Mouse (Mus musculus): ENCODE data around the gene Nme2. TPM values are rescaled to one million over a fixed set of nuclear protein-coding genes. Genes with fewer than 3 reads are reported as not detected.

The Nme2 gene
- 150 TPM for polyA plus RNA-seq (2017; shearing (Covaris generic))

GRCm38 (mm10) chr11:93956159-93956558 lies at the start of gene Nme2:
Gene Nme2 (minus strand): TSS chr11:93956259.

DNA sequence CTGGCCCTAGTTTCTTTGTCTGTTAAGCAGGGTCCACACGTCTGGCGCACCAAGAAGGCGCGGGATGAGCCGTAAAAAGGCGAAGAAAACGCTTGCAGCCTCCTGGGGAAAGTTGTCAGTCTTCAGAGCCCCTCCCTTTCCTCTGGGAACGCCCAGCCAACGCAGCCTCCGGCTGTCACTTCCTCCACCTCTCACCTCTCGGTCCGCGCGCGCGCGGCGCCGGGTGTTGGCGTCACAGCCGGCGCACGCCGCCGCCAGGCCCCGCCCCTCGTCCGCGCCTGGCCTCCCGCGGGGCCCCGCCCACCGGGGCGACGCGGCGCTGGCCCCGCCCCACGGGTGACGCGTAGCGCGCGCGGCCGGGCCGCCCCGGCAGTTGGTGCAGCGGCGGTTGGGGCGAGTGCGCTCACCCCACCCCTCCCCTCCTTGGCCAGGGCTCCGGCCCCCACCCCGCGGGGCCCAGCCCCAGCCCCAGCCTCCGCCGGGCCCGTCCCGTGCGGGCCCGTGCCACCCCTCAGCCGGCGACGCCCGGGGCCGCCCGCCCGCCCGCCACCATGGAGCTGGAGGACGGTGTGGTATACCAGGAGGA lies 39.8 kb upstream of the Nme2 start, which contains the start of gene Spag9:
TSS of gene Spag9 (plus strand) at position 372 of the 586 bp plus-strand sequence.

GRCm38 (mm10) chr11:93968005-93968847 lies 12.2 kb upstream of the Nme2 start, which contains the start of the genes Gm20390 and Nme1:
Gene Gm20390 (minus strand): TSS chr11:93968293.
Gene Nme1 (minus strand): TSS chr11:93968521.

Other genes starting within 250 kb of the Nme2 start
- 9.6 TPM for gene Utp18, start 70.5 kb downstream of the Nme2 start, polyA plus RNA-seq (2017; shearing (Covaris generic))
- 32.7 TPM for gene Mbtd1, start 70.4 kb downstream of the Nme2 start, polyA plus RNA-seq (2017; shearing (Covaris generic))
- gene Gm20390, start 12.0 kb upstream of the Nme2 start, polyA plus RNA-seq (2017; shearing (Covaris generic)), result 285 TPM
- gene Nme1, start 12.3 kb upstream of the Nme2 start, polyA plus RNA-seq (2017; shearing (Covaris generic)), result 160 TPM
- 10.3 TPM for gene Spag9, start 39.8 kb upstream of the Nme2 start, polyA plus RNA-seq (2017; shearing (Covaris generic))

Data from CD4-positive, CD25-positive, alpha-beta regulatory T cell, adult 9 weeks (primary cell).